Mouse (Mus musculus) forebrain, postnatal 0 days (tissue): ENCODE measurements around the gene Gm29735. TPM values are rescaled to one million over a fixed set of nuclear protein-coding genes. Genes with fewer than 3 reads are reported as not detected.
"Not testable (repeated sequence)": the region's sequence is repeated elsewhere in the genome, so short reads cannot be mapped to it uniquely, and the experiment has no call there.

Source experiments
- ATAC-seq: fragments of 200-750 bp; cut with Nextera tagmentation; 2 replicates; pipeline ENCODE4 v1.8.0; 2017; ENCODE audit warnings: mild to moderate bottlenecking, moderate library complexity
- DNase-seq: peaks from one replicate; pipeline ENCODE4 v3.0.0-alpha.2; 2015
- H3K27ac ChIP-seq: fragments of 300-500 bp; sonication (generic); 2 replicates; pipeline ENCODE4 v1.5.1; 2014; ENCODE audit warnings: low read depth, mild to moderate bottlenecking, antibody characterized with exemption, low read length, moderate library complexity, mixed read lengths
- H3K27me3 ChIP-seq: fragments of 300-500 bp; sonication (generic); 2 replicates; pipeline ENCODE4 v1.6.1; 2014; ENCODE audit warnings: mild to moderate bottlenecking, low read length, mixed read lengths; ENCODE audit not compliant: insufficient read depth
- H3K36me3 ChIP-seq: fragments of 300-500 bp; sonication (generic); 2 replicates; pipeline ENCODE4 v1.6.1; 2014; ENCODE audit warnings: mild to moderate bottlenecking, moderate library complexity; ENCODE audit not compliant: insufficient read depth
- H3K4me1 ChIP-seq: fragments of 300-500 bp; sonication (generic); 2 replicates; pipeline ENCODE4 v1.6.1; 2014; ENCODE audit warnings: antibody characterized with exemption; ENCODE audit not compliant: insufficient read depth
- H3K4me2 ChIP-seq: fragments of 300-500 bp; sonication (generic); 2 replicates; pipeline ENCODE4 v1.6.1; 2014; ENCODE audit warnings: low read depth, mild to moderate bottlenecking, moderate library complexity
- H3K4me3 ChIP-seq: fragments of 300-500 bp; sonication (generic); 2 replicates; pipeline ENCODE4 v1.5.1; 2014; ENCODE audit warnings: low read depth, low read length, mixed read lengths
- H3K9ac ChIP-seq: fragments of 300-500 bp; sonication (generic); 2 replicates; pipeline ENCODE4 v1.6.1; 2014; ENCODE audit warnings: mild to moderate bottlenecking
- H3K9me3 ChIP-seq: fragments of 300-500 bp; sonication (generic); 2 replicates; pipeline ENCODE4 v1.6.1; 2016; ENCODE audit warnings: low read length
- CTCF ChIP-seq: sonication (generic); IDR thresholded peaks from 2 replicates; pipeline ENCODE4 v1.5.1; 2016; ENCODE audit warnings: antibody characterized with exemption, control low read depth, low read depth
- WGBS: fragments of 180-500 bp; shearing (Covaris S2); extraction: QIAGEN DNeasy Blood & Tissue Kit; methylation state at CpG from one replicate; pipeline ENCODE4 v1.1.7; 2014; 5-methylcytosine and 5-hydroxymethylcytosine counted together
- polyA plus RNA-seq: library from polyadenylated mRNA; unstranded; fragments of >200 nt; fragmentation: Nextera tagmentation; extraction: Ambion mirVana; gene quantifications from 2 replicates; pipeline ENCODE4 v1.2.1, GENCODE M21; 2015
- total RNA-seq: library from RNA; depleted of rRNA; stranded (reverse); fragments of >200 nt; gene quantifications from 2 replicates; pipeline ENCODE4 v1.2.3, GENCODE M21; 2014

The Gm29735 gene
- total and polyA plus RNA-seq, 2 experiments from 2014 or later, result not detected

GRCm38 (mm10) chr7:142145413-142145940 is 11.4 kb downstream of the Gm29735 start:
- Histone ChIP-seq H3K4me3 (no peak overlapping the region), H3K4me1 (no peaks in the 10 kb centered on the region), H3K27me3 (no peaks in the 10 kb centered on the region), H3K4me2 (no peak overlapping the region), H3K36me3 (no peaks in the 10 kb centered on the region), H3K27ac (no peak overlapping the region), H3K9me3 (no peaks in the 10 kb centered on the region), H3K9ac (no peak overlapping the region)
- TF ChIP-seq CTCF, result no peak
- DNase-seq (no peak), ATAC-seq (no peak)
- WGBS, result 41% methylated on average over 4 of the region's 4 CpGs

- H3K4me3 ChIP-seq, result no peak within 1 kb of the TSS
- no peak within 1 kb of the TSS for H3K4me2 ChIP-seq
- DNase-seq (no peak), ATAC-seq (no peak)
- 72% methylated on average over 1 of the region's 1 CpGs for WGBS
- no peaks in the 10 kb centered on the region for H3K4me1 ChIP-seq
- no peaks in the 10 kb centered on the region for H3K27me3 ChIP-seq
- no peaks in the 10 kb centered on the region for H3K36me3 ChIP-seq
- TF ChIP-seq CTCF, result no peak
- H3K9ac ChIP-seq, result no peak within 1 kb of the TSS
- no peak within 1 kb of the TSS for H3K27ac ChIP-seq
- H3K9me3 ChIP-seq, result no peaks in the 10 kb centered on the region
Observed at GRCm38 (mm10) chr7:142144507-142144906, 12.4 kb downstream of the Gm29735 start, which contains the start of gene Gm45337. Gene Gm45337 (minus strand): TSS chr7:142144607.

- not testable (repeated sequence) for DNase-seq, H3K27me3 ChIP-seq, ATAC-seq, H3K27ac ChIP-seq, H3K9me3 ChIP-seq, H3K4me1 ChIP-seq, H3K9ac ChIP-seq, H3K36me3 ChIP-seq, H3K4me2 ChIP-seq, H3K4me3 ChIP-seq
- WGBS, result 60% methylated on average over 1 of the region's 1 CpGs
Observed at GRCm38 (mm10) chr7:142143506-142144010, 13.4 kb downstream of the Gm29735 start.

- ATAC-seq (no peak), DNase-seq (no peak)
- no peak overlapping the region for H3K4me2 ChIP-seq
- H3K36me3 ChIP-seq, result no peaks in the 10 kb centered on the region
- no peaks in the 10 kb centered on the region for H3K27me3 ChIP-seq
- no peak for TF ChIP-seq CTCF
- H3K4me3 ChIP-seq, result no peak overlapping the region
- no peak overlapping the region for H3K9ac ChIP-seq
- no peak overlapping the region for H3K27ac ChIP-seq
- no peaks in the 10 kb centered on the region for H3K9me3 ChIP-seq
- H3K4me1 ChIP-seq, result no peaks in the 10 kb centered on the region
- 32% methylated on average over 1 of the region's 1 CpGs for WGBS
Observed at GRCm38 (mm10) chr7:142140696-142141095, 16.2 kb downstream of the Gm29735 start.

- H3K27me3 ChIP-seq, H3K9me3 ChIP-seq, H3K36me3 ChIP-seq, DNase-seq, H3K4me1 ChIP-seq, H3K4me2 ChIP-seq, H3K4me3 ChIP-seq, H3K9ac ChIP-seq, H3K27ac ChIP-seq, ATAC-seq: not testable (repeated sequence)
- 40% methylated on average over 2 of the region's 2 CpGs for WGBS
Observed at GRCm38 (mm10) chr7:142135934-142136333, 21.0 kb downstream of the Gm29735 start, which contains the start of gene Gm39115. Gene Gm39115 (minus strand): TSS chr7:142136034.

- Histone ChIP-seq H3K27me3 (no peaks in the 10 kb centered on the region), H3K9ac (no peak overlapping the region), H3K4me2 (no peak overlapping the region), H3K4me3 (no peak overlapping the region), H3K9me3 (no peaks in the 10 kb centered on the region), H3K4me1 (no peaks in the 10 kb centered on the region), H3K27ac (no peak overlapping the region), H3K36me3 (no peaks in the 10 kb centered on the region)
- DNase-seq (peak; percentile 25), ATAC-seq (peak; percentile 50; the same call in 1 of the 2 replicates)
- TF ChIP-seq CTCF, result peak; percentile 59
- 67% methylated on average over 4 of the region's 4 CpGs for whole genome bisulfite sequencing
Observed at GRCm38 (mm10) chr7:142134206-142134995, 22.5 kb downstream of the Gm29735 start.

GRCm38 (mm10) chr7:142128843-142129242 is 28.1 kb downstream of the Gm29735 start:
- Histone ChIP-seq H3K27me3 (no peaks in the 10 kb centered on the region), H3K4me3 (no peak overlapping the region), H3K9ac (no peak overlapping the region), H3K4me2 (no peak overlapping the region), H3K27ac (no peak overlapping the region), H3K4me1 (no peaks in the 10 kb centered on the region), H3K9me3 (no peaks in the 10 kb centered on the region), H3K36me3 (no peaks in the 10 kb centered on the region)
- peak; percentile 23; the same call in 1 of the 2 replicates for TF ChIP-seq CTCF
- DNase-seq (no peak), ATAC-seq (no peak)
- WGBS, result 66% methylated on average over 4 of the region's 4 CpGs

GRCm38 (mm10) chr7:142120629-142121028 is 36.3 kb downstream of the Gm29735 start, which contains the start of gene Gm45618:
Gene Gm45618 (minus strand): TSS chr7:142120729.
- H3K36me3 ChIP-seq, H3K4me2 ChIP-seq, H3K4me1 ChIP-seq, DNase-seq, H3K27me3 ChIP-seq, ATAC-seq, H3K9ac ChIP-seq, H3K27ac ChIP-seq, H3K9me3 ChIP-seq, H3K4me3 ChIP-seq: not testable (repeated sequence)
- 87% methylated on average over 1 of the region's 1 CpGs for WGBS
